Mouse (Mus musculus): ENCODE results near the gene Tmem110. TPM values are rescaled to one million over a fixed set of nuclear protein-coding genes. Genes with fewer than 3 reads are reported as not detected.
A peak's percentile ranks its signal among the peaks of the same experiment; 100 is the strongest.

Tmem110 gene
- 12.7 and 14.2 TPM in 2 replicates for polyA plus RNA-seq (2015; fragmentation: Nextera tagmentation; extraction: Ambion mirVana)

- peak within 1 kb of the TSS; percentile 70 for H3K27ac ChIP-seq
- peak within 1 kb of the TSS; percentile 94 for H3K9ac ChIP-seq
- no peaks in the 10 kb centered on the region for H3K9me3 ChIP-seq (replicated peaks)
- 1% methylated on average over 66 of the region's 68 CpGs for WGBS
- ATAC-seq (replicated peaks; ENCODE audit: insufficient number of reproducible peaks, insufficient read depth, low FRiP score, low read depth) = peak; percentile 91
- peak within 1 kb of the TSS; percentile 99 for H3K4me3 ChIP-seq
- H3K27me3 ChIP-seq = no peaks in the 10 kb centered on the region
- H3K4me2 ChIP-seq = peak within 1 kb of the TSS; percentile 75
- no peaks in the 10 kb centered on the region for H3K36me3 ChIP-seq
- peaks cover 47% of the 10 kb centered on the region for H3K4me1 ChIP-seq (replicated peaks)
These were observed at the start of gene Tmem110 for GRCm38 (mm10) chr14:30825476-30826131. Tmem110 (plus strand) TSS chr14:30825590.

- WGBS = 88% methylated on average over 6 of the region's 6 CpGs
- ATAC-seq (replicated peaks; ENCODE audit: insufficient number of reproducible peaks, insufficient read depth, low FRiP score, low read depth) = no peak
- Histone ChIP-seq H3K9me3 (replicated peaks) (no peaks in the 10 kb centered on the region), H3K9ac (no peak overlapping the region), H3K27ac (no peak overlapping the region), H3K4me1 (replicated peaks) (no peaks in the 10 kb centered on the region), H3K36me3 (peaks cover 5% of the 10 kb centered on the region; the same call in 1 of the 2 replicates), H3K27me3 (no peaks in the 10 kb centered on the region), H3K4me2 (no peak overlapping the region), H3K4me3 (no peak overlapping the region)
These were observed 40.8 kb upstream of the Tmem110 start for GRCm38 (mm10) chr14:30784614-30785013.

- H3K27ac ChIP-seq = no peak overlapping the region
- no peak overlapping the region for H3K4me3 ChIP-seq
- WGBS = 51% methylated on average over 1 of the region's 1 CpGs
- no peaks in the 10 kb centered on the region for H3K9me3 ChIP-seq (replicated peaks)
- no peak for ATAC-seq (replicated peaks; ENCODE audit: insufficient number of reproducible peaks, insufficient read depth, low FRiP score, low read depth)
- no peaks in the 10 kb centered on the region for H3K27me3 ChIP-seq
- H3K4me1 ChIP-seq (replicated peaks) = no peaks in the 10 kb centered on the region
- H3K9ac ChIP-seq = no peak overlapping the region
- peaks cover 5% of the 10 kb centered on the region; the same call in 1 of the 2 replicates for H3K36me3 ChIP-seq
- no peak overlapping the region for H3K4me2 ChIP-seq
These were observed 35.9 kb upstream of the Tmem110 start for GRCm38 (mm10) chr14:30789471-30789870.

GRCm38 (mm10) chr14:30792871-30793270 is 32.5 kb upstream of the Tmem110 start:
- Histone ChIP-seq H3K9ac (no peak overlapping the region), H3K27me3 (no peaks in the 10 kb centered on the region), H3K4me3 (no peak overlapping the region), H3K27ac (no peak overlapping the region), H3K4me1 (replicated peaks) (no peaks in the 10 kb centered on the region), H3K36me3 (peaks cover 9% of the 10 kb centered on the region; the same call in 1 of the 2 replicates), H3K4me2 (no peak overlapping the region), H3K9me3 (replicated peaks) (no peaks in the 10 kb centered on the region)
- no peak for ATAC-seq (replicated peaks; ENCODE audit: insufficient number of reproducible peaks, insufficient read depth, low FRiP score, low read depth)
- WGBS = 78% methylated on average over 3 of the region's 3 CpGs

- Histone ChIP-seq H3K36me3 (peaks cover 23% of the 10 kb centered on the region), H3K9me3 (replicated peaks) (no peaks in the 10 kb centered on the region), H3K9ac (no peak overlapping the region), H3K4me1 (replicated peaks) (no peaks in the 10 kb centered on the region), H3K27me3 (no peaks in the 10 kb centered on the region), H3K27ac (no peak overlapping the region), H3K4me2 (no peak overlapping the region), H3K4me3 (no peak overlapping the region)
- 85% methylated on average over 2 of the region's 2 CpGs for WGBS
- no peak for ATAC-seq (replicated peaks; ENCODE audit: insufficient number of reproducible peaks, insufficient read depth, low FRiP score, low read depth)
These were observed 23.6 kb upstream of the Tmem110 start for GRCm38 (mm10) chr14:30801756-30802155.

- Histone ChIP-seq H3K36me3 (peaks cover 25% of the 10 kb centered on the region), H3K9me3 (replicated peaks) (no peaks in the 10 kb centered on the region), H3K4me3 (no peak overlapping the region), H3K9ac (no peak overlapping the region), H3K4me1 (replicated peaks) (peaks cover 6% of the 10 kb centered on the region), H3K27me3 (no peaks in the 10 kb centered on the region), H3K4me2 (no peak overlapping the region), H3K27ac (no peak overlapping the region)
- 75% methylated on average over 3 of the region's 3 CpGs for WGBS
- no peak for ATAC-seq (replicated peaks; ENCODE audit: insufficient number of reproducible peaks, insufficient read depth, low FRiP score, low read depth)
These were observed 4.3 kb upstream of the Tmem110 start for GRCm38 (mm10) chr14:30821136-30821535.

- no peaks in the 10 kb centered on the region for H3K27me3 ChIP-seq
- H3K4me1 ChIP-seq (replicated peaks) = peaks cover 39% of the 10 kb centered on the region
- H3K27ac ChIP-seq = no peak overlapping the region
- no peak for ATAC-seq (replicated peaks; ENCODE audit: insufficient number of reproducible peaks, insufficient read depth, low FRiP score, low read depth)
- no peak overlapping the region for H3K9ac ChIP-seq
- no peak overlapping the region for H3K4me2 ChIP-seq
- H3K4me3 ChIP-seq = no peak overlapping the region
- no peaks in the 10 kb centered on the region for H3K9me3 ChIP-seq (replicated peaks)
- 60% methylated on average over 6 of the region's 6 CpGs for WGBS
- no peaks in the 10 kb centered on the region for H3K36me3 ChIP-seq
These were observed 864 bp upstream of the Tmem110 start for GRCm38 (mm10) chr14:30824456-30824995.

- 0 out of 2 replicates have a peak overlapping the region, but pooled peaks have one; percentile 94 for H3K9ac ChIP-seq
- peak overlapping the region; percentile 99 for H3K4me3 ChIP-seq
- peak overlapping the region; percentile 75 for H3K4me2 ChIP-seq
- no peaks in the 10 kb centered on the region for H3K27me3 ChIP-seq
- WGBS = 35% methylated on average over 5 of the region's 5 CpGs
- H3K9me3 ChIP-seq (replicated peaks) = no peaks in the 10 kb centered on the region
- H3K36me3 ChIP-seq = no peaks in the 10 kb centered on the region
- peak overlapping the region; percentile 70; the same call in 1 of the 2 replicates for H3K27ac ChIP-seq
- ATAC-seq (replicated peaks; ENCODE audit: insufficient number of reproducible peaks, insufficient read depth, low FRiP score, low read depth) = no peak
- H3K4me1 ChIP-seq (replicated peaks) = peaks cover 44% of the 10 kb centered on the region
These were observed 342 bp upstream of the Tmem110 start for GRCm38 (mm10) chr14:30825021-30825475.

- WGBS = 22% methylated on average over 17 of the region's 17 CpGs
- peaks cover 47% of the 10 kb centered on the region for H3K4me1 ChIP-seq (replicated peaks)
- peak overlapping the region; percentile 99 for H3K4me3 ChIP-seq
- H3K27ac ChIP-seq = peak overlapping the region; percentile 70
- H3K9ac ChIP-seq = peak overlapping the region; percentile 94
- H3K4me2 ChIP-seq = peak overlapping the region; percentile 75
- no peaks in the 10 kb centered on the region for H3K9me3 ChIP-seq (replicated peaks)
- no peak; the same call in 1 of the 2 replicates for ATAC-seq (replicated peaks; ENCODE audit: insufficient number of reproducible peaks, insufficient read depth, low FRiP score, low read depth)
- no peaks in the 10 kb centered on the region for H3K36me3 ChIP-seq
- H3K27me3 ChIP-seq = no peaks in the 10 kb centered on the region
These were observed 1.1 kb downstream of the Tmem110 start for GRCm38 (mm10) chr14:30826174-30827140.

- peaks cover 47% of the 10 kb centered on the region for H3K4me1 ChIP-seq (replicated peaks)
- 72% methylated on average over 4 of the region's 4 CpGs for WGBS
- H3K9ac ChIP-seq = no peak overlapping the region
- H3K27ac ChIP-seq = peak overlapping the region; percentile 57; the same call in 1 of the 2 replicates
- H3K27me3 ChIP-seq = no peaks in the 10 kb centered on the region
- H3K9me3 ChIP-seq (replicated peaks) = no peaks in the 10 kb centered on the region
- H3K4me2 ChIP-seq = no peak overlapping the region
- H3K4me3 ChIP-seq = no peak overlapping the region
- H3K36me3 ChIP-seq = no peaks in the 10 kb centered on the region
- no peak for ATAC-seq (replicated peaks; ENCODE audit: insufficient number of reproducible peaks, insufficient read depth, low FRiP score, low read depth)
These were observed 2.1 kb downstream of the Tmem110 start for GRCm38 (mm10) chr14:30827480-30827879.

- no peak for ATAC-seq (replicated peaks; ENCODE audit: insufficient number of reproducible peaks, insufficient read depth, low FRiP score, low read depth)
- no peaks in the 10 kb centered on the region for H3K9me3 ChIP-seq (replicated peaks)
- no peak overlapping the region for H3K4me3 ChIP-seq
- H3K27me3 ChIP-seq = no peaks in the 10 kb centered on the region
- H3K27ac ChIP-seq = peak overlapping the region; percentile 57
- H3K4me2 ChIP-seq = no peak overlapping the region; the same call in 1 of the 2 replicates
- no peaks in the 10 kb centered on the region for H3K36me3 ChIP-seq
- WGBS = 62% methylated on average over 4 of the region's 4 CpGs
- peaks cover 48% of the 10 kb centered on the region for H3K4me1 ChIP-seq (replicated peaks)
- H3K9ac ChIP-seq = no peak overlapping the region
These were observed 2.7 kb downstream of the Tmem110 start for GRCm38 (mm10) chr14:30828077-30828476.

All from heart, embryonic 15.5 days (tissue).